Mouse (Mus musculus) right cerebral cortex, postnatal 25 days (tissue): ENCODE measurements at regions not wholly inside any gene's neighbourhood (a gene's known extent, or its start where the extent isn't known, plus 50 kb on each side); places are given as distances from the start of the nearest gene placed in this dataset.

Experiments used
- DNase-seq: peaks from one replicate; pipeline ENCODE4 v3.0.0; 2022

DNA sequence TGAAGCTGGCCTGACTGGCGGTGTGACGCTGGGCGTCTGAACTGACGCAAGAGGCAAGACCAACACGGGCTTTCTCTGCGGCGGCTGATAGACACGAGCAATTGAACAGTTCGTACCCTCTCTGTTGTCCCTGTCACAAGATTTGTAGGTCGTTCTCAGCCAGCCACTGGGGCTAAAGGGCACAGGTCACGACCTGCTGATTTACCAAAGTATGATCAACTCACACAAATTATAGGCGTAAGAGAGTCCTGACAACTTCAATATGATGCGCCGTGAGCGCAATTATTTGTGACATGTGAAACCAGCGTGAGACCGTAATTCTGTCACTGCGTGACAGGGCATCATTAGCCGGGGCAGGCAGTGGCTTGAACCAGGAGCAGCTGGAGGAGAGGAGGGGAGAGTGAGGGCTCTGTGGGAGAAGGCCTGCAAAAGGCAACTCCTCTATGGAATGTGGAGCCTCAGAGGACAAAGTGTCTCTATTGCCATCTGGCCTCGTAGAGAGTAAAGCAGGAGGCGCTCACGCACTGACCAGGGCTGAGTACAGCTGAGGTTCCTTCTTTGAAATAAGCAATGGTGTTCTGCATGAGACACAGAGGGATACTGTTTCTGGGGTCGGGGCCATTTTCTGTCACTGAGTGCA is 181.4 kb upstream of the Habp2 start:
- DNase-seq: no peak

- DNase-seq: no peak
Measured at GRCm38 (mm10) chr19:56108796-56109195, 178.1 kb upstream of the Habp2 start.

DNA sequence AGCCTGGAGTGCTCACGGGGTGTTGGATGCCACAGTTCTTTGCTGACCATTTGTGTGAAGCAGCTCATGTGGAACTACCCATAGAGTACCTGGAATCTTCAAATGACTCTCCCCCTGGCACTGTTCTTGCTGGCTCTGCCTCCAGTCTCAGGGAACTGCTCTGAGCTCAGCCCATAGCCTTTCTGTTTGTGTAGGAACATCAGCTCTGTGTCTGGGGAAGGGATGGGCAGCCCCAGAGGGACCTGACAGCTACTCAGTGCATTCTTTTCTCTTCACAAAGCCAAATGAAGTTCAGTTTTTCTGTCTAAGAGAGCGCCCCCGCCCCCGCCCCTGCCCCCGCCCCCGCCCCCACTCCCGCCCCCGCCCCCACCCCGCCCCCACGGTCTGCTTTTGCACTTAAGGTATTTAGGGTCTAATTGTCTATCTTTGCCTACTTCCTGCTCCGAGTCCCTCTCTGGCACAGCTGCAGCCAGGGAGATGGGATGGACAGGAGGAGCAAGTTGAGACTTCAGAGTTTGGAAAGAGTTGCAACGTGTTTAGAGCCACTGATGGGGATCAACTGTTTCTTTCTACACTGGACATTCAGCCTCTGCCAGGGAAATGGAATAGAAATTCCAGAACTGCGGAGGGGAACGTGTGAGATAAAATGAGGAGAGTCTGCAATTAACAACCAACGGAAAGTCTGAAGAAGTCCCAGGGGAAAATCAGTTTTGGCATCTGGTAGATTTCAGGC is 171.2 kb upstream of the Habp2 start:
- no peak for DNase-seq

DNA sequence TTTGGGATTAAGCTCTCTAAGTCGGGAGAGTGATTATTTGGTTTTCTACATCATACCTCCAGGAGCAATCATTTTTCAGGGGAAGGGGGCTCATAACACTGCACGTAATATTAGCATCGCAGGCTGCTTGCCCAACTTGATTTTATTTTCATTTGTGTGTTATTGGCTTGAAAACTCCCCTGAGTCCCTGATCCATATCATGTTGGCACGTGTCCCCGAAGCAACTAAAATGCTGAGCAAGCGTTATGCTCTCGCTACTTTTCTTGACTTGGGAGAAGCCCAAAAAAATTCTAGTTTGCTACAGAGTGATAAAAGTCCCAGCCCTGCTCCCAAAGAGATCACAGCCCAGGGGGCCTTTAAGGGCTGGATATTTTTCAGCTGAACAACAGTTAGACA is 170.7 kb upstream of the Habp2 start:
- DNase-seq: no peak

DNA sequence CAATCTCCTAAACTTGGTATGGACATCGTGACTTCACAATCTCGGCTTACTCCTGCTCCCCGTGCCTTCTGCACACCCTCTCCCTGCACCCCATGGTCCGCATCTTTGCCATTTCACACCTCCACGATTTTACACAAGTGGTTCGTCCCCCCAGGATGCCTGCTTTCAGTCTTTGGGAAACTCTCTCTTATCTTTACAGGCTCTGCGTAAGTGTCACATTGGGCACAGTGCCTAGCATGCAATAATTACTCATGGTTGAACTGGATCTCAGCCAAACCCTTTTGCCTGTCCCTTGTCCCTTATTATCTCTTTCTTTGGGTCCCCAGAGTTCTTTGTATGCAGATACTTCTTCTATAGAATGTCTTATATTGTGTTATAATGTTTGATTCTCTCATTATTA is 166.2 kb upstream of the Habp2 start:
- no peak for DNase-seq

- DNase-seq: no peak
Measured at GRCm38 (mm10) chr19:56122186-56122585, 164.8 kb upstream of the Habp2 start.

- no peak for DNase-seq
Measured at GRCm38 (mm10) chr19:56131556-56131955, 155.4 kb upstream of the Habp2 start.

GRCm38 (mm10) chr19:56132911-56133562 is 153.9 kb upstream of the Habp2 start:
- DNase-seq: no peak

GRCm38 (mm10) chr19:56133565-56133964 is 153.4 kb upstream of the Habp2 start:
- DNase-seq: no peak

DNA sequence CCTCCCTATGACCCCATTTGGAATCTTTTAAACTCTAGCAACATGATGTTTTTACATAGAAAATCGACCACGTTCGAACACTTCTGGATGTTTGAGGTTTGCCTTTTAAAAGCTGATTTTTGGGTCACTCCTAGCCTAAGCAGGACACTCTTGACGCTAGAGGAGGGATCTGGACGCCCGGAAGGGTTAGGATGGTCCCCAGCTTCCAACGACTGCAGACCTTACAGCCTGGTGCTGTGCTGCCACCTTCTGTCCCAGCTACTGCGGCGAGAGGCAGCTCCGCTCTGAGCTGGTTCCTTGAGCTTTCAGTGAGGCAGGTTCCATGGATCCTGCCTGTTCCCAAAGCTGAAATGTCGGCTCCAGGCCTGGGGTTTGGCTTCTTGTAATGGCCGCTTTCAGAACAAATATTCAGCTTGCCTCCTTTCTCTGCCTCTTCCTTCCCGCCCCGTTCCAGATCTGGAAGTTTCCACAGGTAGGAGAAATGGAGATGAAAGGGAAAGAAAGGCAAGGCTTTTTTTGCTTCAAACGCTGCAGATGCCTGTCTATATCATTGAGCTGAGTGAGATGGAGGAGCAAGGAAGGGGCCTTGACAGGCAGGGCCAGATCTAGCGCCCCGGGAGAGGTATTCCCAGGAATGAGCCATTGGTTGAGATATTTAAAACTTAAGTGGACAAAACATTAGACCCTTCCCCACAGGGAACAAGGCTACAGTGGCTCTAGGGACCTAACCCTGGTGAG is 152.7 kb upstream of the Habp2 start:
- peak; percentile 75 for DNase-seq

DNA sequence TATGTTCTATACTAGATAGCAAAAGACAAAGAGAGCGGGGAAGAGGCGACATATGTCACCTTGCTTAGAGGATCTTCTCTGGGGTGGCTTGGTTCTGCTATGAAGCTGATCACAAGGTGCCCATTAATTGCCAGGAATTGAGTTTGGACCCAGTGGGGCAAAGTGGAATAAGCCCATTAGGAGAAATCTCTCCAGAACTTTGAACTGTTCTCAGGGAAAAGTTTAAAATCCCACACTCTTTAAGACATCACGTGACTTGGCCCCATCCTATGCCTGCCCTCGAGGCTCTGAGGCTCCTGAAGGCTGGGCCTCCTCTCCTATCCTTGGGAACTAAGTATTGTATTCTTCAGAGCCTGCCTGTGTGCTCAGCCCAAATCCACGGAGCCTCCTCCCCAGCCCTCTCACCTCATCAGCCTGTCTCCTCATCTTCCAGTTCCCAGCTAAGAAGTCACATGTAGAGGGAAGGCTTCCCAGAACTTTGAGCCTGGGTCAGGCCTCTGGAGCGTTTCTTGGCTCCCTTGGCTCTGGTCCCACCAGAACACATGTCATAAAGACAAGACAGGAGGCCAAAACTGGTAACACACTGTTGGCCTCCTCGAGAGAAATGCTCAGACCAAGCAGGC is 151.5 kb upstream of the Habp2 start:
- DNase-seq: no peak

DNA sequence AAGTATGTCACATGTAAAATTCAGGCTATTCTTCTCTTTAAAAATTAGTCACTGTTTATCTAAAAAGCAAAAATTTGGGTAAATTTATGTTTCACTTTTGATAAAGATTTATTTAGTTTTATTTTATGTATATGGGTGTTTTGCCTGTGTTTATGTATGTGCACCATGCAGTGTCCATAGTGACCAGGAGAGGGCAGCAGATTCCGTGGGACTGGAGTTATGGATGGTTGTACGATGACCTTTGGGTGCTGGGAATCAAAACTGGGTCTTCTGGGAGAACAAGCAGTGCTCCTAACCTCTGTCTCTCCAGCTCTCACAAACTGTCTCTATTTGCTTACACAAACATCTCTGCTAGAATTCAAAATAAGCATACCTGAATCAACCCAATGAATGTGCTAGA is 146.4 kb upstream of the Habp2 start:
- no peak for DNase-seq

DNA sequence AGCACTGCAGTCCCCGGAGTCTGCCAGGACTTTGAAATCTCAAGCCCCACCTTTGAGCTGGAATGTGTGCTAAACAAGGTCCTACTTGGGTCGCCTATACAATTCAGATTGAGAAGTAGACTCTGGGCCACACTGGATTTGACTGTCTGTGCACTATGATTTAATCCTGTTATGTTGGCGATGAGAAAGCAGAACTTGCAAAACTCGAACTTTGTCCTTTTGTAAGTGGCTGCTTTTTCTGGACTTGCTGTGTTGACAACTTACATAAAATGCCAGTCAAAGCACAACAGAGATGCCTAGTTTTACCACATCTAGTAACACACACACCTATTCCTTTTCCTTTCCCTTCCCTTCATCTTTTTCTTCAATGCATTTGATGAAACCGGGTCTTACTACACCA is 142.7 kb upstream of the Habp2 start:
- no peak for DNase-seq

DNA sequence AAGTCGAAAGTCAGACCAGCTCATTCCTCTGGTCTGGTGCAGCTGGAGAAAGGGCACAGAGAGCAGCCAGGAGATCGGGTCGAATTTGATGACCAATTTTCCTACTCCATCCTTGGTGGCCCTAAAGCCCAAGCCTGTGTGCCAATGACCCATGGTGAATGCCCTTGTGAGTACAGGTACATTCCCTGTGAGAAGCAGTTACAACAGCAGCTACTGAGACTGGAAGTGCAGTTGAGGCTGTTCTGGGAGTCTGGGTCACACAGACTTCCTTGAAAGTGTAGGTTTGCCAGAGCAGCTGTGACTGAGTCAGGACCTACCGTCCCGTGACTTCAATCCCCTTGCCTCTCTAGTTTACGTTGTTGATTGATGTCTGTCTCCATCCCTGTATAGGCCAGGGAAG is 129.8 kb upstream of the Habp2 start:
- no peak for DNase-seq

DNA sequence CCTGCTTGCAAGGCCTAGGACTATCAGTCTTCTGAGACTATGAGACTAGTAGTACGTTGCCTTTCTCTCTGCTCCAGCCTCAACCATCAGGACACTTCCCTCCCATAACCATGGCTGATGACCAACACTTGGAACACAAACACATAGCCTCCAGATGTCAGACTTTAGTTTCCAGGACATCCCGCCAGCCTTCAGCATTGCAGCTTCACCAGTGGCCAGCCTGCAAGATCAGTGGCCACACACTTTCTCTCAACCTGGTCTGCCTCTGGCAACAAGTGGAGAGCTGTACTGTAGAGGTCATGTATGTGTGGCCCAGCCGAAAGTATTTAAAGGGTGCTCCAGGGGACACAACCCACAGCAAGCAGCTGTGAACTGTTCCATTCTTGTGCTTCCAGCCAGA is 124.8 kb upstream of the Habp2 start:
- DNase-seq: no peak

DNA sequence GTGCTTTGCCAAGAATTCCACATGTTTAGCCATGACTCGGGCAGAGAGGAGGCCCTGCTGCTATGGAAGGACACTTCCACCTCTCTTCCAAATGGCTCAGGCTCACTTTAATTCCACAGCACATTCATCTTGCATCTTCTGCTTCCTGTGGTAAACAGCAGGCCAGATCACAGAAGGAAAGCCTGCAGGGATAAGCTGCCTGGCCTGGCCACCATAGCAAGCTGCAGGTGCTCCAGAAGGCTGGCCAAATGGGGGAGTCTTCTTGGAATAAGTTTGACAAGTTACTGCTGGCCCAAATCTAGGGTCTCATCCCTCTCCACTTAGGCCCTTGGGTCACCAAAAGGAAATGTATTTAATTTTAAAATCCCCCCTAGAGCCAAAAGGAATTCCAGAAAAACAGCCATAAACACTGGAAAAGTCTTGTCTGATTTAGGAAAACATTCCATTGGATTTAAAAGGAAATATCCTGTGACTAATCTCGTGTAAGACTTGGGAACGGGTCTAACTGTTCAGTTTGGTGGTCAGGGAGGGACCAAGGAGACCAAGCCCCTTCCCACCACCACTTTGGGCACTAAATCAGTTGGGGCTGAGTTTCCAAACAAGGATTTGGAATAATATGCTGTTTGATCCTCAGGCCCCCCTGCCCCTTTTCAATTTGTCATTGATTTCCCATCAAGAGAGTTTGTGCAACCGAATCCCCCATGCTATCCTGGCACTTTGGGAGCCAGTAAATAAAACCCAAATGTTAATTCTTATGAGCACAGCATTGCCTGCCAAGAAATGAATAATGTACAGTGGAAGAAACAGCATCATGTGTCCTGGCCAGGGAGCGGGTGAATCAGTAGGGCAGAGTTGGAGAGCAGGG is 117.6 kb upstream of the Habp2 start:
- DNase-seq: no peak

DNA sequence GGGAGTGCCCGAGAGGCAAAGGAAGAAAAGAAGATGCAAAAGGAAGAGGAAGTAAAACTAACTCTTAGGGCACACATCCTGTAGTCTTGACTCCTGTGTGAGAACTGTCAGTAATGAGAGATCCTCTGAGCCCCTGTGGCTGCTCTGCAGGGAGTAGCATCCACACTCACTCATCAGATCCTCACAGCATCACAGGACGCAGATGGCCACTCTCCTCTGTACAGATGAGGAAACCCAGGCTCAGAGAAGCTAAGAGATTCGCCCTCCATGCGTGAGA is 117.0 kb upstream of the Habp2 start:
- DNase-seq: no peak

DNA sequence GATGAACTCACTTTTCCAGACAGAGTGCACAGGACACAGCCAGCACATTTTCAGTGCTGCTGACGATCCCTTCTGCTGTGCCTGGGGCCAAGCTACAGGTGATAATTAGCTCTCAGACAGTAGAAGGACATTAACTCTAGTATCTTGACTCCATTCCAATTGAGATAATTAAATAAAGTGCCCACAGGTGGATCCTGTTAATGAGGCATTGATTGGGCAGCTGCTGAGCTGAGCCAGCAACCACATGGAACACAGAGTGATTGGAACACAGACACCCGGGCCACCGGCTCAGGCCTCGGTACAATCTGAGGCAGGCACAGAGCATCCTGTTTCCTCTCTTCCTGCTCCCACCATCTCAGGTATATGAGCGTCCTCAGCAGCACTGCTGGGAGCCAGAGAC is 114.5 kb upstream of the Habp2 start:
- DNase-seq: no peak

GRCm38 (mm10) chr19:56176059-56176458 is 110.9 kb upstream of the Habp2 start:
- no peak for DNase-seq

GRCm38 (mm10) chr19:56177231-56177745 is 109.6 kb upstream of the Habp2 start:
- DNase-seq: no peak

GRCm38 (mm10) chr19:56185756-56186155 is 101.2 kb upstream of the Habp2 start:
- DNase-seq: no peak

- no peak for DNase-seq
Measured at GRCm38 (mm10) chr19:56189185-56189584, 97.8 kb upstream of the Habp2 start.
